Mouse (Mus musculus) large intestine, adult 2 months (tissue): Measurements from ENCODE around the gene Fat3. TPM values are rescaled to one million over a fixed set of nuclear protein-coding genes. Genes with fewer than 3 reads are reported as not detected.

ENCODE experiments used
- DNase-seq: peaks from one replicate; pipeline ENCODE4 v3.0.0-alpha.2; 2012; ENCODE audit warnings: low read depth, low spot score
- WGBS: fragments of 180-500 bp; shearing (Covaris S2); methylation state at CpG from one replicate; pipeline ENCODE4 v1.1.7; 2018; 5-methylcytosine and 5-hydroxymethylcytosine counted together
- polyA plus RNA-seq: library from polyadenylated mRNA; depleted of rRNA; stranded (reverse); fragments of >200 nt; gene quantifications from 2 replicates; pipeline ENCODE4 v1.2.3, GENCODE M21; 2012

The Fat3 gene
- polyA plus RNA-seq, 1 experiment: 0.14 TPM

DNA sequence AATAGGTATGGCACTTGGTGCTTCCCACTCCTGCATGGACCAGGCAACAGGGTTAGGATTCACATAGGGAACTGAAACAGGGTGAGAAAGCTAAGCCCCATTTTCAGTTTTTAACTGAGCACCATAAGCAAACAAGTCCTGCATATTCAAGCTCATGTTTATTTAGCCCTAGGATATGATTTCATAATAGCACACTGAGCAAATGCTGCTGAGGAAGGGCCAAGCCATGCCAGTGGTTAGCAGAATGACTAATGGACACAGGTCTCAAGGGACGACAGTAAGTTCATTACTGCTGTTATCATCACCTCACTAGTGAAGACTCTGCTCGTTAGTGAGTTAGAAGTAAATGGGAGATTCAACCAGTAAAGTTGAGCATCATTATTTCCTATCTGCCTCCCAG, 333.0 kb downstream of the Fat3 start:
- 63% methylated on average over 2 of the region's 2 CpGs for WGBS
- DNase-seq: no peak

DNA sequence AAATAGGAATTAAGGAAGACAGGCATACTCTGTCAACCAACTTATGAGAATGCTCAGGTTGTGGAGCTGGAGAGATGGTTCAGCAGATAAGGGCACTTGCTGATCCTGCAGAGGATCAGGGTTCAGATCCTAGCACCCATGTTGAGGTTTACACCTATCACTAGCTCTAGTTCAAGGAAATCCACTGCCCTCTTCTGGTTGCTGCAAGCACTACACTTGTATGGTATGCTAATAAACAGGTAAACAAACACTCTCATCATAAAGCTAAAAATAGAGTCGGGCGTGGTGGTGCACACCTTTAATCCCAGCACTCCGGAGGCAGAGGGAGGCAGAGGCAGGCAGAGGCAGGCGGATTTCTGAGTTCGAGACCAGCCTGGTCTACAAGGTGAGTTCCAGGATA, 341.7 kb downstream of the Fat3 start:
- no peak for DNase-seq
- WGBS: 89% methylated on average over 5 of the region's 5 CpGs

DNA sequence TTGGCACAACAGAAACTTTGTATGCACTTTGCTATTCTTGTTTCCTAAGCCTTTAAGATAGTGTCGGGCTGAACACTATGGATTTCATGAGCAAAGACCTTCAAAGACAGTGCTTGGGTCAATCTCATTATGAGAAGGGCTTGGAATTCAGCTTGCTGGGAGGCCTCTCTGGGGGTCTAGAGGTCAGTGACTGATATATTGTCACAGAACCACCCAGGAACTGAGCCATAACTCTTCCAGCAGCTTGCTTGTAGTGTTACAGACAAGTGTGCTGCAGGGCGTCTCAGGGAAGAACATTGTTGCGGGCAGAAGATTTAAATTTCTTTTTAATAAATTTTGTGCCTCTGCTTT, 347.5 kb downstream of the Fat3 start:
- no peak for DNase-seq
- WGBS: 57% methylated on average over 3 of the region's 3 CpGs

DNA sequence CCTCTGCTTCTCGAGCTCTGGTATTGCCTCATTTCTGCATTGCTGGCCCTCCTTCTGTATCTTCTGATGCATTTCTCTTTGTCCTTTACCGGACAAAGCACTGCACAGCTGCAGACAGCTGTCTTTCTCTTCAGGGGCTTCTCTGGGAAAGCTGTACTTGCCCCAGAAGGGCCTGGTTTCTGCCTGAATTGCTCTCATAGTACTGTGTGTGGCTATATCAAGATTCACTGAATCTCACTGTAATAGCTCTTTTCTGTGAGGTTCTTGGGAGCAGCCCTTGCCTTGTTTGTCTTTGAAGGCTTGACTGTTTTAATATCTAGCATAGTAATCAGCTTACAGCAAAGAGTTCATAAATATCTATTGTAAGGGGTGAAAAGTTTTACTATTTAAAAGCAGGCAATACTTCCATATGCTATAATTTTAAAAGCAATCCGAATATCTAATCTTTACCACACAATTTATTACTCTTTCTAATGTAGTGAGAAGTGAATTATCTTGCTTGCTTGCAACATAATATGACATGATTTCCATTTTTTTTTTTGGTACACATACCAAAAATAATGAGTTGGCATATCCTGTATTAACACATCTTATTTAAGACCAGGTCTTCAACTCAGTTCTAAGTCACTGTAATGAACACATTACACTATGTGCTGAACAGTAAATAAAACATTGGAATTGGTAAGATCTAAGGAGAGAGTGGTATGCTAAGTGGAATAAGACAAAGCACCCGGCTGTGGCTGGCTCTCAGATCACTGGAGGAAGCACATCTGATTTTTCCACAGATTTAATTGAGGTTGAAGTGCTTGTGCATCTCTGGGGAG, 348.1 kb downstream of the Fat3 start:
- 50% methylated on average over 4 of the region's 4 CpGs for WGBS
- no peak for DNase-seq

DNA sequence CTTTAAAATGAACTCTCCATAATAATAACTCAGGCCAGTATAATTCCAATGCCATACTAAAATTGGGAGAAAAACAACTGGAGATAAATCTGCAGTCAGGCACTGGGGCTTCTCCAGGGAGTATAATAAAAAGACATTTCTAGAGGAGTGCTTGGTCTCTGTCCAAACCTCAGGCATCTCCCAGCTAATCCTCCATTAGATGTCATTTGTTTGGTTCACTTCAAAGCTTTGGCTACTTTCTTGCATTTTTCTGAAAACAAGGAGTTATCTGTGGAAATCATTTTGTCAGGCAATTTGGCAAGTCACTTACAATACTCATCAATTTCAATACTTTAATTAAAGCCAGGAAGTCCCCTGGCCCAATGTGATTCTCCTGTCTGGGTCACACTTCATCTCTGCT, 351.0 kb downstream of the Fat3 start:
- no peak for DNase-seq

DNA sequence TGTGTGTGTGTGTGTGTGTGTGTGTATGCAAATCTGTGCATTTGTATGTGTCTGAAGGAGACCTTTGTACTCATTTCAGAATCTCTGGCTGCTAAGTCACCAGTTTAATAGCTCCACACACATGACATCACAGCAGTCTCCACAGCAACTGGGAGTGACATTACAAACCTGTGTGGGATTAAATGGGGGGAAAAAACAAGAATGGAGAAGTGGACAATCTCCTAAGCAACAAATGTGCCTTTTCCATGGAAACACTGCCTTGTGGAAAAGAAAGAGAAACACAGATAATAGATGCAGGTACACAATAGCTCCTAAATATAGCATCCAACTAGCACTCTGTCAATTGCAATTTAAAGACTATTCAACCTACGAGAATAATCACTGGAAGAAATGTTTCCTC, 353.4 kb downstream of the Fat3 start:
- 64% methylated on average over 1 of the region's 1 CpGs for WGBS
- no peak for DNase-seq

DNA sequence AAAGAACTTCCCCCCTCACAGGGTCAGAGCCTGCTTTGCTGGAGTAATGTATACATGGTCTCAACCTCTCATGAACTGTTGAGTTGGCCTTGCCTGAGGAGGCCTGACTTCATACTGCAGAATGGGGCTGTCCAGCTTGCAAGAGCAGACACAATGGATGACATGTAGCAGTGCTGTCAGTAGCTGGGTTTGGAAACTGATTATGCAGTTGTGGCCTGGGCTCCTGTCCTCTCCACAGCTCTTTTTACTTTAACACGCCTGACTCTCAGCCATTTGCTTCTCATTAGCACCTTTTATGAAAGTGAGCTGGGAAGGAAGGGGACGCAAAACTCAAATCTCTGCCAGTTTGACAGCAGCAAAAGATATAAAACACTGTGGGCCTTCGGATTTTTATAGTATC, 356.4 kb downstream of the Fat3 start:
- DNase-seq: no peak
- WGBS: 74% methylated on average over 3 of the region's 3 CpGs

DNA sequence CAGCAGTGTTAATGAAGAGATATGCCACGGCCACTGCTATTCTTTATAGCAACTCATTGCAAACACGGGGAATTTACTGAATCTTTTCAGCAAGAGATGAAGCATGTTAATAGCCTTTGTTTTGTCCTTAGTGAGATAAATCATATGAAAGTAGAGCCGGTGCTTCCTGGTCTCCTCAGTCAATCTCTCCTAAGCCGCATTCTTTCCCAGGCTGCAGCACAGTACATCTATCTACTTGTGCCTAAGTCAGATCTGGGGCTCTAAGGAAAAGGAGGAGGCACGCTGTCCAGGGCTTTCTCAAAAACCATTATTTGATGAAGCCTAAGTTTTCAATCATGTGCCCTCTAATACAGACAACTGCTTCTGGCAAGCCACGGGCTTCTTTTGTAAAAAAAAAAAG, 361.8 kb downstream of the Fat3 start:
- WGBS: 66% methylated on average over 6 of the region's 6 CpGs
- DNase-seq: no peak

DNA sequence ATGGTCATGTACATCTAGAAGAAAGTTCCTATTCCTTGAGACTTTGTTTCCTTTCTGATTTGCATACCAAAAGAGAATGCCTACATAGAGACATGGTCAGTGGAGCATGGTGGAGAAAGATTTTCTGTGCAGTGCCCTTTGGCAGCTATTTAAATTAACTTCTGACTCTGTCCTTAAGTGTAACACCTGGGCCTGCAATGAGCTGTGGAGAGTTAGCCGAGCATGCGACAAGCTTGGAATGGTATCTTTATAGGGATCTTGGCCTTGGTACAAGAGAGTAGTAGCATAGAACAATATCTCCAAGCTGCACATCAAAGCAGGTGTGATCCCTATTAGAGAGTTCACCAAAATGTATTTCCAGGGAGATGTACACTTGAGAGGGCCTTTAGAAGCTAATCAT, 368.0 kb downstream of the Fat3 start:
- 82% methylated on average over 2 of the region's 2 CpGs for WGBS
- no peak for DNase-seq

DNA sequence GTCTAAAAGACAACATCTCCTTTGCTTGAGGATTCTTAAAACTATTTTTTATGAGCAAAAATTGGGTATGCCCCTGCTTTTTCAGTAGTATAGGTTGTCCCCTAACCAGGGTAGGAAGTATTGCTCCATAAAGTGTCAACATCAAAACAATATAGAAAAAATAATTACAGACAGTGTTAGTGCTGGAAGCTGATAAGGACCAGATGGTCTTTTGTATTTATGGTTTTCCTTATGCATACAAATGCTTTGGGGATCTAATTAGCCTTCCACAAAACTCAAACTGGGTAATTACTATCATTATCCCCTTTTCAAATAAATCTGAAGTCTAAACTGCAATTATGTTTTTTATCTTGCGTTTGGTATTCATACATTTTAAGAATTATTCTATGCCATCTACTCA, 368.5 kb downstream of the Fat3 start:
- 85% methylated on average over 1 of the region's 1 CpGs for WGBS
- DNase-seq: no peak

DNA sequence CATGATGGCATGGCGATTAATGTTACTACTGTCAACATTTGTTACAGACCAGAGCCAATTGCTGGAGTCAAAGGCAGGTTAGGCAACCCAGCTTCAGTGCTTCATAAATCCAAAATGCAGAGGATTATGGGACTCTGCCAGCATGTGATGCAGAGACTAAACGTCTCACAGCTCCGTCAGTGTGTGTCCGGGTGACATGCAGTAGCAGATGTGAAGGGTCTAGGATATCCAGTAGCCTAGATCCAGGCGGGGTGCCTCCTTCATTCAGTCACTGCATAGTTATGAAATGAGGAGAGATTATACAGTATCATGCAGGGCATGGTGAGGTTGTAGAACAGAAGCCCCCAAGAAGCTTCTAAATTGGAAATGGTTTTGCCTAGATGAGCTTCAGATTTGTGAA, 379.3 kb downstream of the Fat3 start:
- DNase-seq: no peak
- WGBS: 80% methylated on average over 5 of the region's 5 CpGs

DNA sequence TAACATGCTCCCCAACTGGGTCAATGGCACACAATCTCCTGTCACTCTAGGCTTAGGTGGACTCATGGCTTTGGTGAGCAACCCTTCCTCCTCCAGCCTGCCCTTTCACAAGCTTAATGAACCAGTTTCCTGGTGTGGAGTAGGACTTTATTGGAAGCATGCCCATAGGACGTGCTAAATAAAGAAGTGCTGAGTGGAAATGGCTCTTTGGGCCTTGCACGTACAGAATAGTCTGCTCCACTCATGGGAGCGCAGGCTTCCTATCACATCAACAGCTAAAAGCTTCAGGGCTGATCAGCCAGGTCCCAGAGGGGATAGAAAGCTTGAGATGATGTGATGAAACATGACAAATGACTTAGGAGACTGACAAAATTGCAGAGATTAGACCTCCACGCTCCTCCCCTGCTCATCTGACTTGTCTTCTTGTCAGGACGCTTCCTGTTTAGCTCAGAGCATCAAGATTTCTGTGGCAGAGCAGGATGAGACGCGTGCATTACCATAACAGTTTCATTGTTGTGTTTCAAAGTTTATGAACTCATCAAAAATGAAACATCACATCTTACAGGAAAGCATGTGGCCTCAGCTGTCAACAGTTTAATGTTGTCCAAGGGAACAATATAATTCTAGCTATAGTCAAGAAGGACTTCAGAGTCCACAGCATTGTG, 386.1 kb downstream of the Fat3 start:
- 65% methylated on average over 7 of the region's 7 CpGs for WGBS
- DNase-seq: no peak

DNA sequence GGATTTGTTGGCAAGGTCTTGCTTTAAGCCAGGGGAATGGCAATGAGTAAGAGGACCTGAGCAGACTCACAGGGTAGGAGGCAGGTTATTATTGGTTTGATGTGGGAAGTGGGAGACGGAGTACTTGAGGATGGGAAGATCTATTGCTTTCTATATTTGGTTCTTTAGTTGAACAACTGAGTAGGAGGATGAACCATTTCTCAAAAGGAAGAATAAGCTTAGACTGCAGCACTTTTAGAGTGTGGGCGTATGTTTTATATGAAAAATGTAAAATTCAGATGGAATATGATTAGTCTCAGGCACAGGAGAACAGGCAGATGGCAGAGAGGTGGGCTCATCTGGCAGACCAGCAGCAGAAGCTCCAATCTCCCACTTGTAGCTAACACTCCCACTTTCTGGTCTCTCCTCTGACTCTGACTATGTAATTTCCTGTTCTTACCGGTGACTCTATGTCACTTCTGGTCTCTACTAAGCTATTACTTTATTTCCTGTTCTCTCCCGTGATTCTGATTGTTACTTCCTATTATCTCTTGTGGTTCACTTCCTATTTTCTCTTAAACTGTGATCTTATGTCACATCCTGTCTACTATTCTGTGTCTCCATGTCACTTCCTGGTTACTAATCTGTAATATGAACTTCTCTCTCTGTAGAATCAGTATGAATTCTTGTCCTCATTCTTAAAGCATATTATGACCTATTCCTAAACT, 387.0 kb downstream of the Fat3 start:
- no peak for DNase-seq
- 72% methylated on average over 4 of the region's 4 CpGs for WGBS

DNA sequence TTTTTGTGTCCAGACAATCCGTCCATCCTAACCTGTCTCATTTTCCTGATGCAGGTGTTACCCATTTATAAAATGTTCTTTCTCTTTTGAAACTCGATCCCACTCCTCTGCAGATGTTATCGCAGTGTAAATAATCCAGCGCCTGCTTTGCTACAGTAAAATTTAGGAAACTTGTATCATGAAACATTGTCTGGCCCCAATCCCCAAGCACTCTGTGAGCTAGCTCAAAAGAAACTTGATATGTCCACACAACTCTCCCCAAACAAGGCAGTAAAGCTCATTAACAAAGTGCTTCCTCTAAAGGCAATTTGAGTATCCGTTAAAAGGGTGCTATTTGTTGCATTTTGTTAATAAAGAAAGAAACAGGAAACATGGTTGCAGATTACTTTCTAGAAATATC, 393.2 kb downstream of the Fat3 start:
- no peak for DNase-seq
- WGBS: 45% methylated on average over 5 of the region's 5 CpGs

DNA sequence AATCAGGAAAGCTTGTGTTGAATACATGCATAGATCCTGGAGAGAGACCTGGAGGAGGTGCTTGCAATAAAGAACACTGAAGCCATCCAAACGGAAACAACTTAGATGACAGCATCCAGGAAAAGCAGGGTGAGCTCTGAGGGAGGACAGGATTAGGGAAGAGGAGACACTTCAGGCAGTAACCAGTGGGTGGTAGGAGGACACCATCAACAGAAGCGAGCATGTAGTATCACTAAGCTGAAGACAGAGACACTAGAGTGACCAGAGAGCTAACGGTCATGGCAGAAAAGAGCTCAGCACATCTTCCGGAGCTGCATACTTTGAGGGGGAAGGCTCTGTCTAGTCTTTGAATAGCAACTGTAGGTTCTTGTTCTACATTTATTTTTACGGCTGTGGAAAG, 393.7 kb downstream of the Fat3 start:
- 55% methylated on average over 5 of the region's 5 CpGs for WGBS
- no peak for DNase-seq

DNA sequence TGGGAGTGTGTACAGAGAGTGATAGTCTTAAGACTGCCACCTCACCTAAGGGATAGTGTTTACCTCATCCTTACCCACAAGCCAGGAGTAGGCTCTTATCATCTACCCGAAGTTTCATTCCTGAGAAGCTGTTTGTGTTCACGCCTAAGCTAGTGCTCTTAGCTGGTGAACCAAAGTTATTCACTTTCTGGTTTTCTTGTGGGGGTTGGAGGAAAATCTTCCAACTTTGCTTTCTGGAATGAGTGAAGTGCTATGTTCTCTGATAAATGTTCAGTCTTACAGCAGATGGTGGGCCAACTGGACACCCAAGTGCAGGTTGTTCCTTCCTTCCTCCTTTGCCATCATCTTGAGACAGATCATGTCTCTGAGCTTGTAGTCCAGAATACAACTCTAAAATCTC, 402.5 kb downstream of the Fat3 start:
- DNase-seq: no peak
- 82% methylated on average over 2 of the region's 2 CpGs for WGBS

DNA sequence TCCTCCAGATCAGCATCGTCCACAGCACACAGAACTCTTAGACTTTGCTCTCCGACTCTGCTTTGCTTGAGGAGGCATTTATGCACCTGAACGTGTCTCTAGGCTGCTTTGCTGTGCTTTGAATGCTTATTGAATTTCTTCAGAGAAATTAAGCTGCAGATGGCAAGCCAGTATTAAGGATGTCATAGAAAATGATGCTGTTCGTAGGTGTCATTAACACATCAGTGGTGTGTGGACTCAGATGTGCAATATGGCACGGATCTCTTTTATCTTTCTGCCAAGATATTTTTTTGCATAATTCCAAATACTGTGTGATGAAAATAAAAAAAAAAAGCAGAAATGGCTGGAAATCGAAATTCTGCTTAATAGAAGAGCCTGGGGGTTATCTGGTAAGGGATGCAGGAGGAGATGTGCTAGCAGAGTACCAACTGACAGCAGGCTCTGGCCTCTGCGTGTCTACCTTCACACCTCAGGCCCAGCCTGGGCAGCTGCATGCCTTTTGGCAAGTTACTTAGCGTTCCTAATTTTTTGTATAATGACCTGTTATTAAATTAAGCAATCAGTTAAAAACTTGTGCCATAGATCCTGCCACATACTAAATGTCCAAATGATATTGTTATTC, 407.9 kb downstream of the Fat3 start:
- 75% methylated on average over 8 of the region's 8 CpGs for WGBS

DNA sequence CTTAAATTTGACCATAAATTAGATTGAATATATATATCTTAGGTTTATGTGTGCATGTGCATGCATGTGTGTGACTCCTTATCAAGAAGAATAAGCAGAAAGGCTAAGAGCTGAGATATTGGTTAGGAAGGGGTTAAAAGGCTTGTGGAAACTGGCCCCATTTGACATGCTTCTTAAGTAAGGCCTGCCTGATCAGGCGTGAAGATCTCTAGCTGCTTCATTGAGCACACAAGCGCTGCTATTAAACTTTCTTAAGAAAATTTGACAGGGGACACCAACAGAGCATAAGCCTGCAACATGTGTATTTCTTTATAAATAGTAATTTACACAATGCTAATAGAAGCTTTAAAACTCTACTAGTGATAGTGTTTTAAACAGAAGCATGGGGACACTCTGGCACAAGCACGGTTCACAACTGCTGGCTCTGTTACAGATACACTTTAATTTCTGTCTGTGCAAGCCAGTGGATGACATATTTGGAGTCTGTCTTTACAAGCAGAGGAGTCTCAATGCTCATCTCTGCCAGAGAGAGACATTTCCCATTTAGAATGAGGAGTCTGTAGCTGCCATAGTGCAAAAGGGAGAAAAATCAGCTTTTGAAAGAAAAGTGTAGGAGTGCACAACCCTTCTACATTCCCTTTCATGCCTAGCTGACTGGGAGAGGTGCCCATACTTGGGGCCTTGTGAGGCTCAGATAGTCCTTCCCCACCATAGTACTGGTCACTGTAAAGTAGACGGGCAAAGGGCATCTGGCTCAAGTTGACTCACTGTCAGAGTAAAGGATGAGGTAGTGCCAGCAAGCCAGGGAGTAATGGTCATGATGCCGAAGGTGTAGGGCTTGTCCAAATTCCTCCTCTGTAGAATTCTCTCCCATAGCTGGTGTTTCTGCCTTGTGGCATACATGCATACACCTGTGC, 408.8 kb downstream of the Fat3 start:
- DNase-seq: no peak
- 44% methylated on average over 5 of the region's 5 CpGs for WGBS

More for the DNA sequence above, 407.9 kb downstream of the Fat3 start:
- DNase-seq: no peak

DNA sequence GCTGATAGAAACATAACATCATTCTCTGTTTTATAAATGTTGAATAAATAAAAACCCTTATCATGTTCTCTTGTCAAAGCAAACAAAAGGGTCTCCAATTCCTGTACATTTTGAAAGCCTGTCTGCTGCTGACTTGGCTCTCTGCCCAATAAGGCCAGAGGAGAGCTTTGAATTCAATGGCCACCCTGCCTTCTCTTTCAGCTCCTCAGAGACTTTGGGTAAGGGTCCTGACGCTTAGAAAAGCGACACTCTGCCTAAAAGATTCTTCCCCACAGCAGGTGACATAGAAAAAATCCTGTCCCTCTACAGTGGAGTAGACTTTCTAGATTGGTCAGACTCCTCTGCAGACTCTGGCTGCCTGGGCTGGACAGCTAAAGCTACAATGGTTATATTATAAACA, 421.8 kb downstream of the Fat3 start:
- 58% methylated on average over 2 of the region's 2 CpGs for WGBS
- DNase-seq: no peak

DNA sequence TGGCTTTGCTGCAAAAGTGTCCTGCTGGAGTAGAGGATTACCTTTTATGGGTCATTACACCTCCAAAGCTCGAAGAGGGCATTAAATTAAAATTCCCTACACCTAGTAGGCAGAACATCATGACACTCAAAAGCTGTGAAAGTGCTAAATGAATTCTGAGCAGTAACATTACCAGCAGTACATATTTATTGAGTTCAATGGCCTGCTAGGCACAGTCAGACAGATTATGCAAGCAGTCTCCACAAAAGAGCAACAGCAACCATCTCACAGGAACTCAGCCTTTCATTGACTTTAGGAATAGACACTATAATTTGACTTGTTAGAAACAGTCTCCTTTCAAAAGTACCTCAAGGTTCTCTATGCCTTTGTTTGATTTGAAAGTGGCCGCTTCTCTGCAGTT, 426.4 kb downstream of the Fat3 start:
- 57% methylated on average over 2 of the region's 2 CpGs for WGBS

More for the DNA sequence above, 426.4 kb downstream of the Fat3 start:
- no peak for DNase-seq
